In the genomic region with DNA sequence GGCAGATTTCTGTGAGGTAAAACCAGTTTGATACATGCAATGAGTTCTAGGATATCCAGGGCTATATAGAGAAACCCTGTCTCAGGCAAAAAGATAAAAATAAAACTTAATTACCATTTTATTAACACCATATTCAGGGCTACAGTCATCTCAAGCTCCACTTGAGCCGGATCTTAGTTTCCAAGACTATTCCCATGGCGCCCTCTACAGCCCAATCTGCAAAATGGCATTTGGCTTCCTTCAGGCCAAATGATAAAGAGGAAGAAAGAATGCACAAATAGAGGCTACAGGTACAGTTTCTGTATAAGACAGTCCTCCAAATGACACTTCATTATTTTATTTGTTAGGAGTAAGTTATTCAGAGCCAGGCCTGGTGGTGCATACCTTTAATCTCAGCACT, we compare ENCODE assay signal across 9 mouse cellular contexts. TPM values are rescaled to one million over a fixed set of nuclear protein-coding genes. Genes with fewer than 3 reads are reported as not detected.
DNase-seq lines count a peak whose midpoint lies in the region; ATAC-seq and TF ChIP-seq lines count a peak whose summit lies in the region.
"Had no signal": no experiment of that assay in that cellular context is flagged by ENCODE, and none has a peak within 500 bp of the region (broad histone marks: within the 10 kb centered on the region; RNA-seq: fewer than 3 reads in every experiment).

No protein-coding gene starts in this region.

- no peaks in the 10 kb centered on the region for H3K27me3 ChIP-seq in liver, embryonic 11.5 days (replicated peaks; ENCODE audit: control insufficient read depth, insufficient read depth, low read length)
- H3K27me3 ChIP-seq: neural tube, embryonic 12.5 days had no signal

- no peak overlapping the region for H3K4me2 ChIP-seq in liver, embryonic 11.5 days
- H3K4me2 ChIP-seq: neural tube, embryonic 12.5 days had no signal

- no peak for ATAC-seq in cerebellum, adult (ENCODE audit: insufficient number of reproducible peaks, low FRiP score, low TSS enrichment)
- ATAC-seq in liver, embryonic 11.5 days (replicated peaks; ENCODE audit: low FRiP score), result no peak

- H3K27ac ChIP-seq in liver, embryonic 11.5 days (ENCODE audit: low read depth, low read length), result no peak overlapping the region
- no peak overlapping the region for H3K27ac ChIP-seq in bone marrow, adult 2 months (ENCODE audit: control insufficient read depth, insufficient read depth, low read depth, low read length, poor library complexity)
- H3K27ac ChIP-seq: neural tube, embryonic 12.5 days had no signal

- no peak overlapping the region for H3K4me3 ChIP-seq in liver, embryonic 11.5 days (ENCODE audit: low read depth, low read length)
- no peak overlapping the region for H3K4me3 ChIP-seq in bone marrow, adult 2 months (replicated peaks; ENCODE audit: control insufficient read depth, low read depth, low read length)
- H3K4me3 ChIP-seq: neural tube, embryonic 12.5 days had no signal

- TF ChIP-seq CTCF in bone marrow, adult 2 months (IDR thresholded peaks at IDR 0.05; ENCODE audit: control insufficient read depth, insufficient read depth, low read length), result peak; percentile 56

- H3K9me3 ChIP-seq in liver, embryonic 11.5 days (ENCODE audit: control insufficient read depth, low read length), result no peaks in the 10 kb centered on the region
- H3K9me3 ChIP-seq: neural tube, embryonic 12.5 days had no signal

- 6% methylated on average over 2 of the region's 2 CpGs for WGBS in liver, embryonic 11.5 days
- 0% methylated on average over 2 of the region's 2 CpGs for WGBS in bone marrow, adult 2 months

- no peak overlapping the region for H3K9ac ChIP-seq in liver, embryonic 11.5 days (ENCODE audit: low read depth, low read length)
- H3K9ac ChIP-seq: neural tube, embryonic 12.5 days had no signal

- no peak for TF ChIP-seq POLR2A in bone marrow, adult 2 months (IDR thresholded peaks at IDR 0.05; ENCODE audit: borderline replicate concordance, control insufficient read depth, low read depth, low read length)

- no peaks in the 10 kb centered on the region for H3K36me3 ChIP-seq in liver, embryonic 11.5 days (ENCODE audit: control insufficient read depth, insufficient read depth, low read length)
- H3K36me3 ChIP-seq: neural tube, embryonic 12.5 days had no signal

- peak; percentile 27 for DNase-seq in cerebellum, adult 11 months
- peak; percentile 70 for DNase-seq in liver
- no peak for DNase-seq in liver, embryonic 11.5 days (ENCODE audit: low spot score)
- peak; percentile 47 for DNase-seq in gastrocnemius, postnatal 10 days
- DNase-seq in lung, postnatal 25 days (ENCODE audit: low spot score), result peak; percentile 72
- peak; percentile 58 for DNase-seq in thymus, postnatal 25 days

- peaks cover 12% of the 10 kb centered on the region for H3K4me1 ChIP-seq in liver, embryonic 11.5 days (replicated peaks; ENCODE audit: control insufficient read depth, insufficient read depth, low read length)
- no peaks in the 10 kb centered on the region; the same call in 1 of the 2 replicates for H3K4me1 ChIP-seq in bone marrow, adult 2 months (ENCODE audit: control insufficient read depth, insufficient read depth, low read length)

RNA-seq across cellular contexts. Expression of gene Zfp949, which starts 1.7 kb away (rescaled TPM):
- polyA plus RNA-seq in liver, embryonic 11.5 days (2014; fragmentation: Nextera tagmentation; extraction: Ambion mirVana), result 5.2 and 6.0 TPM in 2 replicates
- polyA plus RNA-seq in bone marrow, adult 2 months (2011; ENCODE audit: insufficient read depth, insufficient read length, low replicate concordance, missing spikeins), result 12.7 and 17.0 TPM in 2 replicates
- total RNA-seq in gastrocnemius, postnatal 10 days (2021), result 1 to 10 TPM; 6.4 to 7.1 TPM

RNA-seq across cellular contexts. Expression of gene Trim43a, which starts 34.5 kb away (rescaled TPM):
- not detected in 2 replicates for polyA plus RNA-seq in liver, embryonic 11.5 days (2014; fragmentation: Nextera tagmentation; extraction: Ambion mirVana)
- not detected in 2 replicates for polyA plus RNA-seq in bone marrow, adult 2 months (2011; ENCODE audit: insufficient read depth, insufficient read length, low replicate concordance, missing spikeins)
- total RNA-seq in gastrocnemius, postnatal 10 days (2021), result not detected
